Mouse (Mus musculus) kidney, adult 9 months (tissue): ENCODE data around the gene Gpr171.
"Not testable (repeated sequence)": the region's sequence is repeated elsewhere in the genome, so short reads cannot be mapped to it uniquely, and the experiment has no call there.

ENCODE experiments used
- DNase-seq: peaks from one replicate; pipeline ENCODE4 v3.0.0; 2022

The Gpr171 gene

GRCm38 (mm10) chr3:59113291-59113690 lies 11.7 kb upstream of the Gpr171 start:
- DNase-seq: not testable (repeated sequence)

GRCm38 (mm10) chr3:59111944-59112343 lies 10.3 kb upstream of the Gpr171 start:
- no peak for DNase-seq

- DNase-seq: not testable (repeated sequence)
These were observed 8.2 kb upstream of the Gpr171 start for GRCm38 (mm10) chr3:59109834-59110233.

GRCm38 (mm10) chr3:59107439-59107838 lies 5.8 kb upstream of the Gpr171 start:
- DNase-seq: no peak

GRCm38 (mm10) chr3:59104462-59104861 lies 2.8 kb upstream of the Gpr171 start:
- no peak for DNase-seq

- no peak for DNase-seq
These were observed 525 bp upstream of the Gpr171 start for GRCm38 (mm10) chr3:59102146-59102545.

GRCm38 (mm10) chr3:59098540-59098939 lies 3.1 kb downstream of the Gpr171 start:
- no peak for DNase-seq

GRCm38 (mm10) chr3:59097421-59097820 lies 4.2 kb downstream of the Gpr171 start:
- DNase-seq: no peak

- no peak for DNase-seq
These were observed 8.9 kb downstream of the Gpr171 start for GRCm38 (mm10) chr3:59092702-59093101.

- DNase-seq: no peak
These were observed 20.7 kb downstream of the Gpr171 start for GRCm38 (mm10) chr3:59080919-59081318.

- DNase-seq: no peak
These were observed 21.2 kb downstream of the Gpr171 start for GRCm38 (mm10) chr3:59080293-59080916.

- peak; percentile 43 for DNase-seq
These were observed 22.3 kb downstream of the Gpr171 start for GRCm38 (mm10) chr3:59079327-59079726.

- no peak for DNase-seq
These were observed 23.0 kb downstream of the Gpr171 start for GRCm38 (mm10) chr3:59078585-59078984.

- DNase-seq: peak; percentile 12
These were observed 24.3 kb downstream of the Gpr171 start for GRCm38 (mm10) chr3:59077278-59077677.

- not testable (repeated sequence) for DNase-seq
These were observed 32.5 kb downstream of the Gpr171 start for GRCm38 (mm10) chr3:59069071-59069470.

GRCm38 (mm10) chr3:59066558-59067294 lies 34.9 kb downstream of the Gpr171 start:
- no peak for DNase-seq

- DNase-seq: no peak
These were observed 35.7 kb downstream of the Gpr171 start for GRCm38 (mm10) chr3:59065937-59066336.

GRCm38 (mm10) chr3:59063431-59063830 lies 38.2 kb downstream of the Gpr171 start:
- DNase-seq: no peak

GRCm38 (mm10) chr3:59062141-59062540 lies 39.5 kb downstream of the Gpr171 start:
- DNase-seq: no peak

GRCm38 (mm10) chr3:59060131-59060530 lies 41.5 kb downstream of the Gpr171 start:
- DNase-seq: no peak

- peak; percentile 75 for DNase-seq
These were observed 42.5 kb downstream of the Gpr171 start for GRCm38 (mm10) chr3:59059022-59059541.

GRCm38 (mm10) chr3:59054834-59055535 lies 46.6 kb downstream of the Gpr171 start:
- no peak for DNase-seq
